Mouse (Mus musculus) bone marrow macrophage, adult 2 months (primary cell): Measurements from ENCODE around the gene Aar2.

Experiments used
- CTCF ChIP-seq: IDR thresholded peaks from 2 replicates; pipeline ENCODE4 v1.5.1; 2012; ENCODE audit warnings: low read depth, mild to moderate bottlenecking, low read length, moderate library complexity
- POLR2A ChIP-seq: IDR thresholded peaks from 2 replicates; pipeline ENCODE4 v1.6.1; 2012; ENCODE audit warnings: mild to moderate bottlenecking, low read depth, low read length, borderline replicate concordance

GRCm38 (mm10) chr2:156576850-156577587, 29.6 kb downstream of the Aar2 start:
- TF ChIP-seq CTCF (no peak), POLR2A (no peak)
